Mouse (Mus musculus): ENCODE results near the gene Lrp6. TPM values are rescaled to one million over a fixed set of nuclear protein-coding genes. Genes with fewer than 3 reads are reported as not detected.

Lrp6 gene
- total RNA-seq, 2 experiments from 2014 or later, result 41.5 to 46.1 TPM

GRCm38 (mm10) chr6:134542374-134542773 is 24.4 kb downstream of the Lrp6 start:
- intact Hi-C loops (cut with DNase I), result no loop called here
- no peak for DNase-seq (ENCODE audit: low spot score in 2 of 2)

GRCm38 (mm10) chr6:134540161-134540560 is 26.6 kb downstream of the Lrp6 start:
- no peak for DNase-seq (ENCODE audit: low spot score in 2 of 2)
- intact Hi-C loops (cut with DNase I), result no loop called here

GRCm38 (mm10) chr6:134539459-134539858 is 27.3 kb downstream of the Lrp6 start:
- no peak for DNase-seq (ENCODE audit: low spot score in 2 of 2)
- intact Hi-C loops (cut with DNase I), result no loop called here

GRCm38 (mm10) chr6:134538805-134539204 is 28.0 kb downstream of the Lrp6 start:
- no peak for DNase-seq (ENCODE audit: low spot score in 2 of 2)
- intact Hi-C loops (cut with DNase I), result no loop called here

- DNase-seq (ENCODE audit: low spot score in 2 of 2), result no peak
- intact Hi-C loops (cut with DNase I), result no loop called here
Measured at GRCm38 (mm10) chr6:134537461-134538117, 29.2 kb downstream of the Lrp6 start.

- DNase-seq (ENCODE audit: low spot score in 2 of 2), result no peak
Measured at GRCm38 (mm10) chr6:134535169-134535568, 31.6 kb downstream of the Lrp6 start.

GRCm38 (mm10) chr6:134533021-134533420 is 33.7 kb downstream of the Lrp6 start:
- no peak for DNase-seq (ENCODE audit: low spot score in 2 of 2)

More at GRCm38 (mm10) chr6:134535169-134535568, 31.6 kb downstream of the Lrp6 start:
- intact Hi-C loops (cut with DNase I), result no loop called here

GRCm38 (mm10) chr6:134531950-134532349 is 34.8 kb downstream of the Lrp6 start:
- DNase-seq (ENCODE audit: low spot score in 2 of 2), result no peak
- intact Hi-C loops (cut with DNase I), result no loop called here

More at GRCm38 (mm10) chr6:134533021-134533420, 33.7 kb downstream of the Lrp6 start:
- intact Hi-C loops (cut with DNase I), result no loop called here

- intact Hi-C loops (cut with DNase I), result no loop called here
- DNase-seq (ENCODE audit: low spot score in 2 of 2), result no peak
Measured at GRCm38 (mm10) chr6:134529340-134529739, 37.4 kb downstream of the Lrp6 start.

- intact Hi-C loops (cut with DNase I), result no loop called here
Measured at GRCm38 (mm10) chr6:134528396-134528795, 38.4 kb downstream of the Lrp6 start.

GRCm38 (mm10) chr6:134527596-134528128 is 39.1 kb downstream of the Lrp6 start:
- intact Hi-C loops (cut with DNase I), result no loop called here
- DNase-seq (ENCODE audit: low spot score in 2 of 2), result no peak

More at GRCm38 (mm10) chr6:134528396-134528795, 38.4 kb downstream of the Lrp6 start:
- DNase-seq (ENCODE audit: low spot score in 2 of 2), result no peak

- DNase-seq (ENCODE audit: low spot score in 2 of 2), result no peak
- intact Hi-C loops (cut with DNase I), result no loop called here
Measured at GRCm38 (mm10) chr6:134526821-134527595, 39.8 kb downstream of the Lrp6 start.

- intact Hi-C loops (cut with DNase I), result no loop called here
- DNase-seq (ENCODE audit: low spot score in 2 of 2), result no peak
Measured at GRCm38 (mm10) chr6:134526275-134526674, 40.5 kb downstream of the Lrp6 start.

- DNase-seq (ENCODE audit: low spot score in 2 of 2), result peak in 1 of 2 experiments; percentile 46
- intact Hi-C loops (cut with DNase I), result no loop called here
Measured at GRCm38 (mm10) chr6:134521411-134521810, 45.4 kb downstream of the Lrp6 start.

GRCm38 (mm10) chr6:134520821-134521220 is 45.9 kb downstream of the Lrp6 start:
- no peak for DNase-seq (ENCODE audit: low spot score in 2 of 2)

GRCm38 (mm10) chr6:134518450-134518849 is 48.3 kb downstream of the Lrp6 start:
- no peak for DNase-seq (ENCODE audit: low spot score in 2 of 2)
- intact Hi-C loops (cut with DNase I), result no loop called here

More at GRCm38 (mm10) chr6:134520821-134521220, 45.9 kb downstream of the Lrp6 start:
- intact Hi-C loops (cut with DNase I), result no loop called here

- intact Hi-C loops (cut with DNase I), result no loop called here
- DNase-seq (ENCODE audit: low spot score in 2 of 2), result no peak
Measured at GRCm38 (mm10) chr6:134517141-134517540, 49.6 kb downstream of the Lrp6 start.

GRCm38 (mm10) chr6:134515416-134515815 is 51.3 kb downstream of the Lrp6 start:
- DNase-seq (ENCODE audit: low spot score in 2 of 2), result no peak
- intact Hi-C loops (cut with DNase I), result no loop called here

- intact Hi-C loops (cut with DNase I), result loop anchor here (5.0 kb wide), 1 partner anchor 53 kb away; the partner anchor contains the start of gene Lrp6
- no peak for DNase-seq (ENCODE audit: low spot score in 2 of 2)
Measured at GRCm38 (mm10) chr6:134513896-134514510, 52.8 kb downstream of the Lrp6 start.

GRCm38 (mm10) chr6:134513011-134513410 is 53.8 kb downstream of the Lrp6 start:
- intact Hi-C loops (cut with DNase I), result loop anchor here (5.0 kb wide), 1 partner anchor 54 kb away; the partner anchor contains the start of gene Lrp6
- no peak for DNase-seq (ENCODE audit: low spot score in 2 of 2)

Measured in left cerebral cortex, postnatal 14 days (tissue).